Mouse (Mus musculus): ENCODE measurements around the gene Atp8b5. TPM values are rescaled to one million over a fixed set of nuclear protein-coding genes. Genes with fewer than 3 reads are reported as not detected.

The Atp8b5 gene
- polyA plus RNA-seq, 1 experiment from 2014 or later = 0.60 TPM

- Histone ChIP-seq H3K27ac (peak overlapping the region; percentile 40), H3K4me2 (replicated peaks) (peak overlapping the region; percentile 36), H3K27me3 (ENCODE audit: control insufficient read depth, insufficient read depth, low read length) (no peaks in the 10 kb centered on the region), H3K9ac (no peak overlapping the region), H3K9me3 (ENCODE audit: control insufficient read depth, low read length) (no peaks in the 10 kb centered on the region), H3K36me3 (replicated peaks; ENCODE audit: control insufficient read depth, insufficient read depth) (no peaks in the 10 kb centered on the region), H3K4me3 (replicated peaks; ENCODE audit: low read length) (no peak overlapping the region), H3K4me1 (replicated peaks; ENCODE audit: control insufficient read depth, insufficient read depth, low read length) (peaks cover 15% of the 10 kb centered on the region)
- WGBS = 41% methylated on average over 17 of the region's 17 CpGs
- peak; percentile 65 for DNase-seq (ENCODE audit: low spot score)
- peak; percentile 48; the same call in 1 of the 2 replicates for ATAC-seq (ENCODE audit: low FRiP score)
Observed at GRCm38 (mm10) chr4:43398829-43399331, 131.9 kb downstream of the Atp8b5 start.

GRCm38 (mm10) chr4:43399391-43400131 lies 132.6 kb downstream of the Atp8b5 start:
- WGBS = 74% methylated on average over 31 of the region's 31 CpGs
- Histone ChIP-seq H3K36me3 (replicated peaks; ENCODE audit: control insufficient read depth, insufficient read depth) (no peaks in the 10 kb centered on the region), H3K4me2 (replicated peaks) (peak overlapping the region; percentile 36; the same call in 1 of the 2 replicates), H3K27me3 (ENCODE audit: control insufficient read depth, insufficient read depth, low read length) (no peaks in the 10 kb centered on the region), H3K4me3 (replicated peaks; ENCODE audit: low read length) (no peak overlapping the region), H3K9me3 (ENCODE audit: control insufficient read depth, low read length) (no peaks in the 10 kb centered on the region), H3K4me1 (replicated peaks; ENCODE audit: control insufficient read depth, insufficient read depth, low read length) (peaks cover 15% of the 10 kb centered on the region), H3K9ac (no peak overlapping the region), H3K27ac (peak overlapping the region; percentile 40; the same call in 1 of the 2 replicates)
- ATAC-seq (ENCODE audit: low FRiP score) (0 out of 2 replicates have a peak, but pooled peaks have one; percentile 14), DNase-seq (ENCODE audit: low spot score) (no peak)

- Histone ChIP-seq H3K36me3 (replicated peaks; ENCODE audit: control insufficient read depth, insufficient read depth) (no peaks in the 10 kb centered on the region), H3K4me1 (replicated peaks; ENCODE audit: control insufficient read depth, insufficient read depth, low read length) (peaks cover 21% of the 10 kb centered on the region), H3K4me2 (replicated peaks) (no peak overlapping the region), H3K9ac (no peak overlapping the region), H3K9me3 (ENCODE audit: control insufficient read depth, low read length) (no peaks in the 10 kb centered on the region), H3K27me3 (ENCODE audit: control insufficient read depth, insufficient read depth, low read length) (no peaks in the 10 kb centered on the region), H3K27ac (no peak overlapping the region), H3K4me3 (replicated peaks; ENCODE audit: low read length) (no peak overlapping the region)
- no peak for ATAC-seq (ENCODE audit: low FRiP score)
- no peak for DNase-seq (ENCODE audit: low spot score)
- 39% methylated on average over 10 of the region's 10 CpGs for WGBS
Observed at GRCm38 (mm10) chr4:43400976-43401375, 134.0 kb downstream of the Atp8b5 start.

- H3K27me3 ChIP-seq (ENCODE audit: control insufficient read depth, insufficient read depth, low read length) = no peaks in the 10 kb centered on the region
- no peaks in the 10 kb centered on the region for H3K9me3 ChIP-seq (ENCODE audit: control insufficient read depth, low read length)
- peaks cover 22% of the 10 kb centered on the region for H3K4me1 ChIP-seq (replicated peaks; ENCODE audit: control insufficient read depth, insufficient read depth, low read length)
- H3K27ac ChIP-seq = no peak overlapping the region
- H3K36me3 ChIP-seq (replicated peaks; ENCODE audit: control insufficient read depth, insufficient read depth) = no peaks in the 10 kb centered on the region
- no peak overlapping the region for H3K9ac ChIP-seq
- H3K4me2 ChIP-seq (replicated peaks) = no peak overlapping the region
- WGBS = 89% methylated on average over 10 of the region's 10 CpGs
- no peak overlapping the region for H3K4me3 ChIP-seq (replicated peaks; ENCODE audit: low read length)
- ATAC-seq (ENCODE audit: low FRiP score) (no peak), DNase-seq (ENCODE audit: low spot score) (no peak)
Observed at GRCm38 (mm10) chr4:43401486-43401885, 134.5 kb downstream of the Atp8b5 start.

GRCm38 (mm10) chr4:43402212-43402611 lies 135.3 kb downstream of the Atp8b5 start:
- no peak for DNase-seq (ENCODE audit: low spot score)
- Histone ChIP-seq H3K27ac (no peak overlapping the region), H3K4me2 (replicated peaks) (no peak overlapping the region), H3K4me1 (replicated peaks; ENCODE audit: control insufficient read depth, insufficient read depth, low read length) (peaks cover 22% of the 10 kb centered on the region), H3K9me3 (ENCODE audit: control insufficient read depth, low read length) (no peaks in the 10 kb centered on the region), H3K36me3 (replicated peaks; ENCODE audit: control insufficient read depth, insufficient read depth) (no peaks in the 10 kb centered on the region), H3K27me3 (ENCODE audit: control insufficient read depth, insufficient read depth, low read length) (no peaks in the 10 kb centered on the region), H3K4me3 (replicated peaks; ENCODE audit: low read length) (no peak overlapping the region), H3K9ac (no peak overlapping the region)
- no peak for ATAC-seq (ENCODE audit: low FRiP score)
- WGBS = 90% methylated on average over 9 of the region's 9 CpGs

- 89% methylated on average over 10 of the region's 10 CpGs for WGBS
- Histone ChIP-seq H3K4me1 (replicated peaks; ENCODE audit: control insufficient read depth, insufficient read depth, low read length) (peaks cover 29% of the 10 kb centered on the region), H3K36me3 (replicated peaks; ENCODE audit: control insufficient read depth, insufficient read depth) (no peaks in the 10 kb centered on the region), H3K4me2 (replicated peaks) (no peak overlapping the region), H3K27ac (no peak overlapping the region), H3K9ac (no peak overlapping the region), H3K9me3 (ENCODE audit: control insufficient read depth, low read length) (no peaks in the 10 kb centered on the region), H3K4me3 (replicated peaks; ENCODE audit: low read length) (no peak overlapping the region), H3K27me3 (ENCODE audit: control insufficient read depth, insufficient read depth, low read length) (no peaks in the 10 kb centered on the region)
- no peak for ATAC-seq (ENCODE audit: low FRiP score)
- DNase-seq (ENCODE audit: low spot score) = no peak
Observed at GRCm38 (mm10) chr4:43404697-43405096, 137.7 kb downstream of the Atp8b5 start.

GRCm38 (mm10) chr4:43406162-43406971 lies 139.4 kb downstream of the Atp8b5 start:
- Histone ChIP-seq H3K9ac (peak overlapping the region; percentile 91), H3K4me2 (replicated peaks) (peak overlapping the region; percentile 76), H3K27me3 (ENCODE audit: control insufficient read depth, insufficient read depth, low read length) (no peaks in the 10 kb centered on the region), H3K4me3 (replicated peaks; ENCODE audit: low read length) (peak overlapping the region; percentile 63), H3K9me3 (ENCODE audit: control insufficient read depth, low read length) (no peaks in the 10 kb centered on the region), H3K36me3 (replicated peaks; ENCODE audit: control insufficient read depth, insufficient read depth) (no peaks in the 10 kb centered on the region; the same call in 1 of the 2 replicates), H3K4me1 (replicated peaks; ENCODE audit: control insufficient read depth, insufficient read depth, low read length) (peaks cover 39% of the 10 kb centered on the region), H3K27ac (peak overlapping the region; percentile 98)
- peak; percentile 89 for DNase-seq (ENCODE audit: low spot score)
- peak; percentile 97 for ATAC-seq (ENCODE audit: low FRiP score)
- under 1% methylated on average over 28 of the region's 28 CpGs for WGBS

GRCm38 (mm10) chr4:43407071-43407920 lies 140.3 kb downstream of the Atp8b5 start:
- H3K27me3 ChIP-seq (ENCODE audit: control insufficient read depth, insufficient read depth, low read length) = no peaks in the 10 kb centered on the region
- peak overlapping the region; percentile 91 for H3K9ac ChIP-seq
- no peaks in the 10 kb centered on the region for H3K9me3 ChIP-seq (ENCODE audit: control insufficient read depth, low read length)
- H3K4me3 ChIP-seq (replicated peaks; ENCODE audit: low read length) = peak overlapping the region; percentile 63
- peak overlapping the region; percentile 98 for H3K27ac ChIP-seq
- DNase-seq (ENCODE audit: low spot score) (peak; percentile 67), ATAC-seq (ENCODE audit: low FRiP score) (peak; percentile 56)
- H3K36me3 ChIP-seq (replicated peaks; ENCODE audit: control insufficient read depth, insufficient read depth) = peaks cover 2% of the 10 kb centered on the region; the same call in 1 of the 2 replicates
- peaks cover 42% of the 10 kb centered on the region for H3K4me1 ChIP-seq (replicated peaks; ENCODE audit: control insufficient read depth, insufficient read depth, low read length)
- peak overlapping the region; percentile 76 for H3K4me2 ChIP-seq (replicated peaks)
- WGBS = 50% methylated on average over 12 of the region's 12 CpGs
